Mouse (Mus musculus) cerebellum, adult 18-20 months (tissue): Measurements from ENCODE around the gene Mau2.

Experiments
- DNase-seq, 2 experiments: peaks; one replicate each; pipeline ENCODE4 v3.0.0; 2021

Gene Mau2

GRCm38 (mm10) chr8:69973063-69973441 lies 69.5 kb downstream of the Mau2 start:
- no peak for DNase-seq

- no peak for DNase-seq
These were observed 71.7 kb downstream of the Mau2 start for GRCm38 (mm10) chr8:69970880-69971279.

- DNase-seq: no peak
These were observed 75.1 kb downstream of the Mau2 start for GRCm38 (mm10) chr8:69967291-69967933.
